Mouse (Mus musculus) thymus, adult 2 months (tissue): ENCODE results near the gene Efcab6.

ENCODE experiments used
- CTCF ChIP-seq: fragments of 200-500 bp; IDR thresholded peaks from 2 replicates; pipeline ENCODE4 v1.5.1; 2012; ENCODE audit warnings: mild to moderate bottlenecking, control low read depth, low read length, moderate library complexity, borderline replicate concordance; ENCODE audit not compliant: control insufficient read depth, poor library complexity, insufficient read depth; ENCODE audit errors: extremely low read depth
- POLR2A ChIP-seq: fragments of 200-500 bp; IDR thresholded peaks from 2 replicates; pipeline ENCODE4 v1.6.1; 2012; ENCODE audit warnings: mild to moderate bottlenecking, low read length, control low read depth, moderate library complexity; ENCODE audit not compliant: control insufficient read depth, poor library complexity, insufficient read depth; ENCODE audit errors: extremely low read depth

GRCm38 (mm10) chr15:83870936-83871335 lies 194.2 kb downstream of the Efcab6 start:
- no peak for TF ChIP-seq CTCF
- TF ChIP-seq POLR2A = no peak
